Mouse (Mus musculus) heart, embryonic 14.5 days (tissue): ENCODE data around the gene Hnrnpu. TPM values are rescaled to one million over a fixed set of nuclear protein-coding genes. Genes with fewer than 3 reads are reported as not detected.

Experiments used
- ATAC-seq: fragments of 200-750 bp; cut with Nextera tagmentation; 2 replicates; pipeline ENCODE4 v1.8.0; 2017; ENCODE audit warnings: low read depth, moderate TSS enrichment; ENCODE audit not compliant: insufficient number of reproducible peaks, insufficient read depth, low FRiP score
- H3K27ac ChIP-seq, 2 experiments: fragments of 200-500 bp in 1 of 2; fragments of 300-500 bp in 1 of 2; sonication (generic) in 1 of 2; replicated peaks in 1 of 2; 2 replicates each; pipeline ENCODE4 v1.5.1; 2012 to 2014; ENCODE audit warnings: low read depth in 2 of 2, low read length in 2 of 2, control low read depth in 1 of 2, mild to moderate bottlenecking in 1 of 2, mixed read lengths in 1 of 2; ENCODE audit not compliant: control insufficient read depth in 1 of 2, insufficient read depth in 1 of 2
- H3K27me3 ChIP-seq: fragments of 300-500 bp; sonication (generic); 2 replicates; pipeline ENCODE4 v1.6.1; 2014; ENCODE audit warnings: mild to moderate bottlenecking, low read length, control low read depth; ENCODE audit not compliant: control insufficient read depth, insufficient read depth
- H3K36me3 ChIP-seq: fragments of 300-500 bp; sonication (generic); 2 replicates; pipeline ENCODE4 v1.6.1; 2014; ENCODE audit warnings: mild to moderate bottlenecking, control low read depth, low read length, mixed read lengths; ENCODE audit not compliant: control insufficient read depth, insufficient read depth
- H3K4me1 ChIP-seq, 2 experiments: fragments of 200-500 bp in 1 of 2; fragments of 300-500 bp in 1 of 2; sonication (generic) in 1 of 2; 2 replicates each; pipeline ENCODE4 v1.6.1; 2012 to 2014; ENCODE audit warnings: low read length in 2 of 2, control low read depth in 1 of 2, mixed read lengths in 1 of 2; ENCODE audit not compliant: control insufficient read depth in 2 of 2, insufficient read depth in 2 of 2
- H3K4me2 ChIP-seq: fragments of 300-500 bp; sonication (generic); 2 replicates; pipeline ENCODE4 v1.6.1; 2014; ENCODE audit warnings: mild to moderate bottlenecking, low read length
- H3K4me3 ChIP-seq, 2 experiments: fragments of 200-500 bp in 1 of 2; fragments of 300-500 bp in 1 of 2; sonication (generic) in 1 of 2; 2 replicates each; pipeline ENCODE4 v1.5.1; 2012 to 2014; ENCODE audit warnings: low read length in 2 of 2, mild to moderate bottlenecking in 2 of 2, control low read depth in 1 of 2, low read depth in 1 of 2, moderate library complexity in 1 of 2; ENCODE audit not compliant: control insufficient read depth in 1 of 2, insufficient read depth in 1 of 2
- H3K9ac ChIP-seq: fragments of 300-500 bp; sonication (generic); 2 replicates; pipeline ENCODE4 v1.6.1; 2014; ENCODE audit warnings: mild to moderate bottlenecking, low read length
- H3K9me3 ChIP-seq: fragments of 300-500 bp; sonication (generic); 2 replicates; pipeline ENCODE4 v1.6.1; 2016; ENCODE audit warnings: low read length, control low read depth; ENCODE audit not compliant: control insufficient read depth
- WGBS: fragments of 180-500 bp; shearing (Covaris S2); extraction: QIAGEN DNeasy Blood & Tissue Kit; methylation state at CpG from one replicate; pipeline ENCODE4 v1.1.7; 2014; 5-methylcytosine and 5-hydroxymethylcytosine counted together
- polyA plus RNA-seq: library from polyadenylated mRNA; unstranded; fragments of >200 nt; fragmentation: Nextera tagmentation; extraction: Ambion mirVana; gene quantifications from 2 replicates; pipeline ENCODE4 v1.2.1, GENCODE M21; 2014

Gene Hnrnpu
- polyA plus RNA-seq, 1 experiment from 2014 or later, result 316 TPM

GRCm38 (mm10) chr1:178319295-178320037 lies 18.1 kb downstream of the Hnrnpu start:
- Histone ChIP-seq H3K4me2 (peak overlapping the region; percentile 77), H3K9me3 (no peaks in the 10 kb centered on the region), H3K9ac (peak overlapping the region; percentile 98), H3K4me3 (peak overlapping the region; percentile 62 to 68), H3K4me1 (peaks cover 2 to 32% of the 10 kb centered on the region in 2 experiments; a peak in 3 of 4 replicates), H3K36me3 (peaks cover 40% of the 10 kb centered on the region), H3K27me3 (no peaks in the 10 kb centered on the region), H3K27ac (peak overlapping the region; percentile 99 to 100)
- WGBS, result 2% methylated on average over 12 of the region's 12 CpGs
- ATAC-seq, result no peak

GRCm38 (mm10) chr1:178318389-178319184 lies 19.0 kb downstream of the Hnrnpu start, which contains the start of gene Cox20:
Cox20 (plus strand) TSS chr1:178319130.
- H3K36me3 ChIP-seq, result peaks cover 34% of the 10 kb centered on the region
- H3K9me3 ChIP-seq, result no peaks in the 10 kb centered on the region
- H3K4me2 ChIP-seq, result peak within 1 kb of the TSS; percentile 77
- peaks cover 2 to 32% of the 10 kb centered on the region in 2 experiments; a peak in 3 of 4 replicates for H3K4me1 ChIP-seq
- WGBS, result under 1% methylated on average over 83 of the region's 83 CpGs
- ATAC-seq, result peak; percentile 94
- peak within 1 kb of the TSS; percentile 98 for H3K9ac ChIP-seq
- peak within 1 kb of the TSS; percentile 99 to 100 for H3K27ac ChIP-seq
- no peaks in the 10 kb centered on the region for H3K27me3 ChIP-seq
- peak within 1 kb of the TSS; percentile 62 to 68 for H3K4me3 ChIP-seq

- ATAC-seq, result peak; percentile 49
- peaks cover 2 to 27% of the 10 kb centered on the region in 2 experiments; a peak in 3 of 4 replicates for H3K4me1 ChIP-seq
- no peaks in the 10 kb centered on the region for H3K27me3 ChIP-seq
- peak overlapping the region; percentile 62 to 68 for H3K4me3 ChIP-seq
- peak overlapping the region; percentile 99 to 100 for H3K27ac ChIP-seq
- WGBS, result under 1% methylated on average over 17 of the region's 17 CpGs
- peak overlapping the region; percentile 98 for H3K9ac ChIP-seq
- no peaks in the 10 kb centered on the region for H3K9me3 ChIP-seq
- peak overlapping the region; percentile 77 for H3K4me2 ChIP-seq
- H3K36me3 ChIP-seq, result peaks cover 28% of the 10 kb centered on the region
Measured at GRCm38 (mm10) chr1:178318002-178318388, 19.6 kb downstream of the Hnrnpu start.

- 45% methylated on average over 10 of the region's 10 CpGs for WGBS
- Histone ChIP-seq H3K4me3 (peak overlapping the region in 1 of 2 experiments; percentile 62; a peak in 2 of 4 replicates), H3K9ac (peak overlapping the region; percentile 98), H3K4me2 (peak overlapping the region; percentile 77), H3K9me3 (no peaks in the 10 kb centered on the region), H3K27ac (peak overlapping the region; percentile 79 to 100; a peak in 3 of 4 replicates), H3K36me3 (peaks cover 23% of the 10 kb centered on the region), H3K27me3 (no peaks in the 10 kb centered on the region), H3K4me1 (peaks cover 2 to 23% of the 10 kb centered on the region in 2 experiments; a peak in 3 of 4 replicates)
- no peak for ATAC-seq
Measured at GRCm38 (mm10) chr1:178317275-178318001, 20.2 kb downstream of the Hnrnpu start.

- no peak overlapping the region for H3K9ac ChIP-seq
- no peak overlapping the region for H3K27ac ChIP-seq
- no peak overlapping the region for H3K4me3 ChIP-seq
- ATAC-seq, result no peak
- no peaks in the 10 kb centered on the region for H3K27me3 ChIP-seq
- H3K36me3 ChIP-seq, result no peaks in the 10 kb centered on the region
- H3K4me1 ChIP-seq, result peaks cover 2 to 5% of the 10 kb centered on the region in 2 experiments; a peak in 1 of 4 replicates
- no peaks in the 10 kb centered on the region for H3K9me3 ChIP-seq
- WGBS, result 86% methylated on average over 2 of the region's 2 CpGs
- no peak overlapping the region for H3K4me2 ChIP-seq
Measured at GRCm38 (mm10) chr1:178314236-178314635, 23.4 kb downstream of the Hnrnpu start.

GRCm38 (mm10) chr1:178313039-178313597 lies 24.5 kb downstream of the Hnrnpu start:
- H3K4me1 ChIP-seq, result peaks cover 2 to 5% of the 10 kb centered on the region in 2 experiments; a peak in 1 of 4 replicates

GRCm38 (mm10) chr1:178310128-178310527 lies 27.5 kb downstream of the Hnrnpu start:
- 75% methylated on average over 1 of the region's 1 CpGs for WGBS
- no peaks in the 10 kb centered on the region for H3K4me1 ChIP-seq
- no peaks in the 10 kb centered on the region for H3K9me3 ChIP-seq
- H3K36me3 ChIP-seq, result no peaks in the 10 kb centered on the region
- H3K4me2 ChIP-seq, result no peak overlapping the region
- ATAC-seq, result no peak
- no peak overlapping the region for H3K27ac ChIP-seq
- no peak overlapping the region for H3K4me3 ChIP-seq
- H3K27me3 ChIP-seq, result no peaks in the 10 kb centered on the region
- no peak overlapping the region for H3K9ac ChIP-seq

More at GRCm38 (mm10) chr1:178313039-178313597, 24.5 kb downstream of the Hnrnpu start:
- Histone ChIP-seq H3K4me2 (no peak overlapping the region), H3K36me3 (no peaks in the 10 kb centered on the region), H3K27ac (no peak overlapping the region), H3K9ac (no peak overlapping the region), H3K9me3 (no peaks in the 10 kb centered on the region), H3K4me3 (no peak overlapping the region), H3K27me3 (no peaks in the 10 kb centered on the region)
- WGBS, result 81% methylated on average over 1 of the region's 1 CpGs
- no peak for ATAC-seq
